ENCODE assay signal across 17 mouse cellular contexts in genomic region chr1:45868479-45869137, GRCm38 (mm10). TPM values are rescaled to one million over a fixed set of nuclear protein-coding genes. Genes with fewer than 3 reads are reported as not detected.
DNase-seq lines count a peak whose midpoint lies in the region; ATAC-seq and TF ChIP-seq lines count a peak whose summit lies in the region.
"Had no signal": no experiment of that assay in that cellular context is flagged by ENCODE, and none has a peak within 500 bp of the region (broad histone marks: within the 10 kb centered on the region; RNA-seq: fewer than 3 reads in every experiment).

No protein-coding gene starts in this region.

- H3K9me3 ChIP-seq in heart, embryonic 12.5 days (replicated peaks) = no peaks in the 10 kb centered on the region
- H3K9me3 ChIP-seq in intestine, embryonic 16.5 days (ENCODE audit: control insufficient read depth, low read length) = no peaks in the 10 kb centered on the region
- H3K9me3 ChIP-seq: embryonic facial prominence, embryonic 12.5 days; forebrain, embryonic 13.5 days; hindbrain, embryonic 13.5 days had no signal

- no peak for DNase-seq in heart, adult 2 months
- DNase-seq in liver, adult 2 months (ENCODE audit: extremely low read depth, low read depth, low spot score) = peak; percentile 72
- DNase-seq in liver = no peak
- no peak for DNase-seq in right cerebral cortex, postnatal 10 days (ENCODE audit: low spot score in 2 of 2)
- DNase-seq in left cerebral cortex, adult 9 months (ENCODE audit: low spot score in 2 of 2) = no peak
- DNase-seq: cerebellum, postnatal 10 days; left cerebral cortex, postnatal 4 days; spleen, adult 18-20 months had no signal

- TF ChIP-seq CTCF in heart, adult 2 months (IDR thresholded peaks at IDR 0.05) = no peak
- no peak for TF ChIP-seq CTCF in liver, adult 2 months (IDR thresholded peaks at IDR 0.05; ENCODE audit: low read depth, low read length)
- no peak for TF ChIP-seq CTCF in small intestine, adult 2 months (IDR thresholded peaks at IDR 0.05; ENCODE audit: extremely low read depth, insufficient read length, insufficient replicate concordance, low read depth, low read length)

- intact Hi-C loops in heart, adult 2 months (cut with DNase I) = no loop called here

- peak overlapping the region; percentile 13; the same call in 1 of the 2 replicates for H3K27ac ChIP-seq in heart, adult 2 months
- no peak overlapping the region for H3K27ac ChIP-seq in heart, embryonic 12.5 days (ENCODE audit: poor library complexity, severe bottlenecking)
- H3K27ac ChIP-seq in liver, adult 2 months (replicated peaks; ENCODE audit: insufficient read depth, low read depth, low read length) = peak overlapping the region; percentile 74
- H3K27ac ChIP-seq in intestine, embryonic 16.5 days (ENCODE audit: low read length) = peak overlapping the region; percentile 53
- peak overlapping the region; percentile 73 for H3K27ac ChIP-seq in small intestine, adult 2 months (ENCODE audit: insufficient read depth, low read depth, low read length)
- H3K27ac ChIP-seq: embryonic facial prominence, embryonic 12.5 days; forebrain, embryonic 13.5 days; hindbrain, embryonic 13.5 days had no signal

- peaks cover 6% of the 10 kb centered on the region for H3K36me3 ChIP-seq in heart, adult 2 months (ENCODE audit: control insufficient read depth, insufficient read depth, low read length)
- H3K36me3 ChIP-seq in heart, embryonic 12.5 days = no peaks in the 10 kb centered on the region
- no peaks in the 10 kb centered on the region for H3K36me3 ChIP-seq in liver, adult 2 months (ENCODE audit: control insufficient read depth, insufficient read depth, low read length)
- no peaks in the 10 kb centered on the region for H3K36me3 ChIP-seq in intestine, embryonic 16.5 days (ENCODE audit: control insufficient read depth, insufficient read depth, low read length)
- no peaks in the 10 kb centered on the region for H3K36me3 ChIP-seq in small intestine, adult 2 months (ENCODE audit: control insufficient read depth, insufficient read depth, low read length)
- H3K36me3 ChIP-seq: embryonic facial prominence, embryonic 12.5 days; hindbrain, embryonic 13.5 days had no signal

- H3K4me1 ChIP-seq in heart, adult 2 months (ENCODE audit: control insufficient read depth, insufficient read depth, low read length) = peaks cover 13% of the 10 kb centered on the region
- H3K4me1 ChIP-seq in heart, embryonic 12.5 days (replicated peaks) = peaks cover 17% of the 10 kb centered on the region
- peaks cover 11% of the 10 kb centered on the region; the same call in 1 of the 2 replicates for H3K4me1 ChIP-seq in liver, adult 2 months (ENCODE audit: control insufficient read depth, insufficient read depth, low read length)
- H3K4me1 ChIP-seq in intestine, embryonic 16.5 days (ENCODE audit: control insufficient read depth, insufficient read depth, low read length) = peaks cover 16% of the 10 kb centered on the region
- H3K4me1 ChIP-seq in small intestine, adult 2 months (ENCODE audit: control insufficient read depth, insufficient read depth, insufficient read length, low read length) = peaks cover 2% of the 10 kb centered on the region; the same call in 1 of the 2 replicates
- H3K4me1 ChIP-seq: forebrain, embryonic 13.5 days; hindbrain, embryonic 13.5 days had no signal

- no peaks in the 10 kb centered on the region for H3K27me3 ChIP-seq in heart, adult 2 months (ENCODE audit: control insufficient read depth, insufficient read depth, low read length)
- H3K27me3 ChIP-seq in heart, embryonic 12.5 days (replicated peaks) = no peaks in the 10 kb centered on the region
- no peaks in the 10 kb centered on the region for H3K27me3 ChIP-seq in liver, adult 2 months (ENCODE audit: control insufficient read depth, insufficient read depth, low read length)
- H3K27me3 ChIP-seq in intestine, embryonic 16.5 days (replicated peaks; ENCODE audit: control insufficient read depth, insufficient read depth, low read length) = no peaks in the 10 kb centered on the region
- H3K27me3 ChIP-seq in small intestine, adult 2 months (ENCODE audit: control insufficient read depth, insufficient read depth, low read length) = no peaks in the 10 kb centered on the region
- H3K27me3 ChIP-seq: embryonic facial prominence, embryonic 12.5 days; forebrain, embryonic 13.5 days; hindbrain, embryonic 13.5 days had no signal

- no peak overlapping the region for H3K4me2 ChIP-seq in heart, embryonic 12.5 days
- no peak overlapping the region for H3K4me2 ChIP-seq in intestine, embryonic 16.5 days (ENCODE audit: low read depth, low read length)
- H3K4me2 ChIP-seq: embryonic facial prominence, embryonic 12.5 days; forebrain, embryonic 13.5 days; hindbrain, embryonic 13.5 days had no signal

- H3K4me3 ChIP-seq in heart, adult 2 months = no peak overlapping the region
- H3K4me3 ChIP-seq in heart, embryonic 12.5 days = no peak overlapping the region
- no peak overlapping the region for H3K4me3 ChIP-seq in liver, adult 2 months (ENCODE audit: insufficient read depth, low read depth, low read length)
- no peak overlapping the region for H3K4me3 ChIP-seq in intestine, embryonic 16.5 days (ENCODE audit: low read length)
- H3K4me3 ChIP-seq in small intestine, adult 2 months (ENCODE audit: low read depth, low read length) = no peak overlapping the region
- H3K4me3 ChIP-seq: embryonic facial prominence, embryonic 12.5 days; forebrain, embryonic 13.5 days; hindbrain, embryonic 13.5 days had no signal

- no peak for TF ChIP-seq POLR2A in heart, adult 2 months (IDR thresholded peaks at IDR 0.05; ENCODE audit: insufficient read depth, low read depth, low read length)
- TF ChIP-seq POLR2A in liver, adult 2 months (IDR thresholded peaks at IDR 0.05; ENCODE audit: extremely low read depth, insufficient read depth, low read length) = no peak
- TF ChIP-seq POLR2A in small intestine, adult 2 months (IDR thresholded peaks at IDR 0.05; ENCODE audit: low read depth, low read length) = no peak

- no peak for ATAC-seq in heart, embryonic 12.5 days (ENCODE audit: insufficient number of reproducible peaks, low FRiP score)
- ATAC-seq in intestine, embryonic 16.5 days = peak; percentile 49
- ATAC-seq: forebrain, embryonic 13.5 days had no signal

- 51% methylated on average over 3 of the region's 3 CpGs for WGBS in heart, adult 2 months
- WGBS in heart, embryonic 12.5 days = 62% methylated on average over 3 of the region's 3 CpGs
- 45% methylated on average over 3 of the region's 3 CpGs for WGBS in liver, adult 2 months
- WGBS in intestine, embryonic 16.5 days = 56% methylated on average over 3 of the region's 3 CpGs
- WGBS in small intestine, adult 2 months = 50% methylated on average over 3 of the region's 3 CpGs

- no peak overlapping the region for H3K9ac ChIP-seq in heart, adult 2 months (ENCODE audit: low read depth, low read length)
- no peak overlapping the region for H3K9ac ChIP-seq in heart, embryonic 12.5 days
- no peak overlapping the region for H3K9ac ChIP-seq in liver, adult 2 months (ENCODE audit: low read depth, low read length)
- H3K9ac ChIP-seq in intestine, embryonic 16.5 days (ENCODE audit: low read depth, low read length) = no peak overlapping the region
- H3K9ac ChIP-seq: embryonic facial prominence, embryonic 12.5 days; forebrain, embryonic 13.5 days; hindbrain, embryonic 13.5 days had no signal

- H3K79me2 ChIP-seq in heart, adult 2 months (replicated peaks; ENCODE audit: control insufficient read depth, insufficient read depth, low read length) = no peaks in the 10 kb centered on the region
- no peaks in the 10 kb centered on the region for H3K79me2 ChIP-seq in liver, adult 2 months (ENCODE audit: control insufficient read depth, insufficient read depth, low read length)

- TF ChIP-seq EP300 in heart, adult 2 months (IDR thresholded peaks at IDR 0.05; ENCODE audit: insufficient read depth, low read depth, low read length) = no peak

RNA-seq across cellular contexts. Expression of gene Gm5269, which starts 21.5 kb away (rescaled TPM):
- not detected for total RNA-seq in heart, adult 2 months (2021)
- polyA plus RNA-seq in heart, adult 2 months (2012; rRNA removed) = not detected in 2 replicates
- not detected in 2 replicates for polyA plus RNA-seq in heart, embryonic 12.5 days (2016; fragmentation: Nextera tagmentation; extraction: Ambion mirVana)
- not detected in 2 replicates for total RNA-seq in liver, adult 2 months (2014; rRNA removed)
- not detected in 2 replicates for polyA plus RNA-seq in liver, adult 2 months (2012; rRNA removed)
- not detected in 2 replicates for polyA plus RNA-seq in intestine, embryonic 16.5 days (2015; fragmentation: Nextera tagmentation; extraction: Ambion mirVana)
- polyA plus RNA-seq in small intestine, adult 2 months (2012; rRNA removed) = not detected in 2 replicates
- total RNA-seq: ES-E14; gastrocnemius, postnatal 4 days; left cerebral cortex, postnatal 4 days had no signal
- polyA plus RNA-seq: embryonic facial prominence, embryonic 12.5 days; forebrain, embryonic 13.5 days; hindbrain, embryonic 13.5 days; thymus, postnatal 0 days had no signal

RNA-seq across cellular contexts. Expression of gene Slc40a1, which starts 57.7 kb away (rescaled TPM):
- total RNA-seq in heart, adult 2 months (2021) = 10 to 100 TPM; 13.5 to 19.5 TPM
- 7.4 and 18.4 TPM in 2 replicates for polyA plus RNA-seq in heart, adult 2 months (2012; rRNA removed)
- polyA plus RNA-seq in heart, embryonic 12.5 days (2016; fragmentation: Nextera tagmentation; extraction: Ambion mirVana) = 19.2 and 19.8 TPM in 2 replicates
- total RNA-seq in liver, adult 2 months (2014; rRNA removed) = 124 and 166 TPM in 2 replicates
- 42.6 and 47.4 TPM in 2 replicates for polyA plus RNA-seq in liver, adult 2 months (2012; rRNA removed)
- 205 and 228 TPM in 2 replicates for polyA plus RNA-seq in intestine, embryonic 16.5 days (2015; fragmentation: Nextera tagmentation; extraction: Ambion mirVana)
- 1.3 and 33.7 TPM in 2 replicates for polyA plus RNA-seq in small intestine, adult 2 months (2012; rRNA removed)
